Mouse (Mus musculus) brain, embryonic 14.5 days (tissue): ENCODE measurements around the gene Fignl1.

Experiments used
- CTCF ChIP-seq: fragments of 200-500 bp; IDR thresholded peaks from 2 replicates; pipeline ENCODE4 v1.5.1; 2012; ENCODE audit warnings: inconsistent platforms, mild to moderate bottlenecking, moderate library complexity, borderline replicate concordance; ENCODE audit not compliant: insufficient read depth, insufficient read length; ENCODE audit errors: extremely low read depth
- POLR2A ChIP-seq: fragments of 200-500 bp; IDR thresholded peaks from 2 replicates; pipeline ENCODE4 v1.6.1; 2012; ENCODE audit warnings: mild to moderate bottlenecking, inconsistent platforms, borderline replicate concordance; ENCODE audit not compliant: poor library complexity, insufficient read depth, insufficient read length, severe bottlenecking; ENCODE audit errors: extremely low read depth

DNA sequence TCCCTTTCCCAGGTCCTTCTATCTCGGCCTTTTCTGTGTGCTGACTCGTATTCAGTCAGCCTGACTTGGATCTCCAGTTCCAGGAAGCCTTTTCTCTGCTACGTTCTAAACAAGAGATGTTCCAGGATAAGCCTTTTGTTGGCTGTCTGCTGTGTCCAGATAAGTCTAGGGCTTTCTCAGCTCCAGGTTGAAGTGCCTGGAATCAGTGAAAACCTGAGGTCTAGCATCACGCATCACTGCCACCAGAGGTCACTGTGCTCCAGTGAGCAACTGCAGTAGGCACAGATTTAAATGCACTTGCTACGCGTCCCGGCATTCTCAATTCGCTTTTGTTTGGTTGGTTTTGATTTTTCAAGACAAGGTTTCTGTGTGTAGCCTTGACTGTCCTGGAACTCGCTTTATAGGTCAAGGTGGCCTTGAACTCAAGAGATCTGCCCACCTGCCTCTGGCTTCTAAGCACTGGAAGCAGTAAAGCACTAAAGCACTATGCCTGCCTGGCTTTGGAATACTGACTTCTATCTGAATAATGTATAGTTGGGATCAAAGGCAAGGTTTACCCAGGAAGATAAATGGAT, 3.2 kb upstream of the Fignl1 start:
- TF ChIP-seq CTCF (peak; percentile 95), POLR2A (no peak)
